Mouse (Mus musculus) liver, embryonic 14.5 days (tissue): ENCODE data around the gene Tmc8.

Source experiments
- CTCF ChIP-seq: IDR thresholded peaks from 2 replicates; pipeline ENCODE4 v1.5.1; 2016; ENCODE audit warnings: antibody characterized with exemption, low read depth, control low read depth
- EP300 ChIP-seq: IDR thresholded peaks from 2 replicates; pipeline ENCODE4 v1.6.1; 2016; ENCODE audit warnings: antibody characterized with exemption, low read depth

GRCm38 (mm10) chr11:117776085-117776792 is 5.6 kb upstream of the Tmc8 start:
- TF ChIP-seq CTCF: no peak
- no peak for TF ChIP-seq EP300
